Mouse (Mus musculus) ES-Bruce4 (cell line): ENCODE data around the gene Lpar3.

Experiments used
- CTCF ChIP-seq: IDR thresholded peaks from one replicate; pipeline ENCODE4 v1.8.1; 2011; ENCODE audit warnings: low read depth, low read length
- POLR2A ChIP-seq: IDR thresholded peaks from one replicate; pipeline ENCODE4 v1.8.1; 2011; ENCODE audit warnings: low read length; ENCODE audit not compliant: insufficient read depth

DNA sequence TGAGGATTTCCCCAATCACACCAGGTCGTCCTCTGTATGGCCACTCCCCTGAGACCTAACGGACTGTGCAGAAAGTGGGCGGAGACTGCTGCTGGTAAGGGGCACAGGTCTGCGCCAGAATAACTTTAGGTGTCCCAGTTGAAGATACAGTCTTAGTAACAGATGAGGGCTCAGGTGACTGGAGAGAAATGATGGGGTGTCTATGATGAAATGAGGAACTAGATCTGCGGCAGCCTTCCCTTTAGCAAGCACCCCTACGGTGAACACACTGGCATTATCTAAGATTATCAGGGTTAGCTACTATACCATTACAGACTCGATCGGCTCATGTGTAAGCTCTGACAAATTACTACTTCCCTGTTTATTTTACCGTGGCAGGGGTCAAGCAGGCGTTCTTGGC, 13.8 kb downstream of the Lpar3 start:
- TF ChIP-seq CTCF: no peak
- no peak for TF ChIP-seq POLR2A
